Mouse (Mus musculus): ENCODE measurements around the gene Helz. TPM values are rescaled to one million over a fixed set of nuclear protein-coding genes. Genes with fewer than 3 reads are reported as not detected.

Helz gene
- total RNA-seq, 2 experiments from 2014 or later, result 26.7 to 31.8 TPM

DNA sequence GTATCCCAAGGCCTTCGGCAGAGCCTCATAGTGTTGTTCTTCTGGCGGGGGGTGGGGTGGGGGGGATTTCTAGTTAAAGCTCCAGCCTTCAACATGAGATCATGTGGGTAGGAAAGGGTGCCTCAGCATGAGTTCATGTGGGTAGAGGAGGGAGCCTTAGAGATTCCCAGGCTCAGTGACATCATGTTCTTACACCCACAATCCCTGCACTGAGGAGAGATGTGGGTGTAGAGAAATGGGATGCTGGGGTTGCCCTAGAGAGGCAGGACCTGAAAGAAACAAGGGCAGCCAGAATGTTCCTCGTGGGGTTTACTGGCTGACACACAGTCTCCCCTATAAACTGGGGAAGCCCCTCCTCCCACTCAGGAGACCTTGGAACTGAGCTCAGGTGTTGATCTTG is 162.6 kb downstream of the Helz start:
- DNase-seq, result no peak
- intact Hi-C loops (cut with DNase I), result no loop called here

DNA sequence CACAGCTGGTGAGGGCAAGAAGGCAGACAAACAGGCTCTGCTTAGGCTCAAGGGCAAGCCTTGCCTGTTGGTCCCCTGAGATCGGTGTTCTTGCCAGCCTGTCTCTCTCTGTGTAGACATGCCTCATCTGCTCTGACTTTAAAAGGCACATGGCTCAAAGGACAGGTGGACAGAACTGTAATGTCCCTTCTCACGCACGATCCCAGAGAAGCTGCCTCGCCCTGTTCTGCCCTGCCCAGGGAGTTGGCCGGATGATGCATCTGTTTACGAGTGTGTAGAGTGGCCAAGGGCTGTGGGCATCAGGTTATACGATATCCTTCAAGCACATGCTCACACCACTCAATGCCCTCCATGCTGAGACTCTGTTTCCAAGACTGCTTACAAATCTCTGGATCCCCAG is 166.6 kb downstream of the Helz start:
- no peak for DNase-seq
- intact Hi-C loops (cut with DNase I), result no loop called here

DNA sequence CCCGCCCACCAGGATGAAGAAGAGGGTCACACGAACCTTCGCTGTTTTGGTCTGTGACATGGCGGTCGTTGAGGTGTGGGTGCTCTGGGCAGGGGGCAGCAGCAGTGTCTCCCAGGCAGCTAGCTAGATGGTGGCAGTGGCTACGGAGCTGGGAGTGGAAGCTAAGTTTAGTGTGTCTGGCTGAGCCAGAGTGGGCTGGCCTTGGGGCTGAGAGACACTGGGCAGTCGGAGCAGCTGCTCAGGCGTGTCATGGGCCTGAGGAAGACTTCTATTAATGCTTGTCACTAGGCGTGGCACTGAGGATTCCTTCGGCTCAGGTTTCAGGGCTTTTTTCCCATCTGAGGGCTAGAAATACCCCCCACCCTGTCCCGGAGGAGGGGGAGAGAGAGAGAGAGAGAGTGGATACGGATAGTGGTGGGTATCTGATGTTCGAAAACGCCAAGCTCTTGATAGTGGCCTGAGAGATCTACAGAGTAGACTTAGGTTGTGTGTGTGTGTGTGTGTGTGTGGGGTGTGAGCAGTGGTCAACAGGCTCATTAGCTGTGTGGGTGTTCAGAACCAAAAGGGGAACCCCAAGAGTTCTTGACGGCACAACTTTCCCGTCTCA is 168.7 kb downstream of the Helz start, which contains the start of gene Cacng1:
TSS of gene Cacng1 (minus strand) at position 191 of the 607 bp plus-strand sequence.
- intact Hi-C loops (cut with DNase I), result no loop called here
- DNase-seq, result no peak

DNA sequence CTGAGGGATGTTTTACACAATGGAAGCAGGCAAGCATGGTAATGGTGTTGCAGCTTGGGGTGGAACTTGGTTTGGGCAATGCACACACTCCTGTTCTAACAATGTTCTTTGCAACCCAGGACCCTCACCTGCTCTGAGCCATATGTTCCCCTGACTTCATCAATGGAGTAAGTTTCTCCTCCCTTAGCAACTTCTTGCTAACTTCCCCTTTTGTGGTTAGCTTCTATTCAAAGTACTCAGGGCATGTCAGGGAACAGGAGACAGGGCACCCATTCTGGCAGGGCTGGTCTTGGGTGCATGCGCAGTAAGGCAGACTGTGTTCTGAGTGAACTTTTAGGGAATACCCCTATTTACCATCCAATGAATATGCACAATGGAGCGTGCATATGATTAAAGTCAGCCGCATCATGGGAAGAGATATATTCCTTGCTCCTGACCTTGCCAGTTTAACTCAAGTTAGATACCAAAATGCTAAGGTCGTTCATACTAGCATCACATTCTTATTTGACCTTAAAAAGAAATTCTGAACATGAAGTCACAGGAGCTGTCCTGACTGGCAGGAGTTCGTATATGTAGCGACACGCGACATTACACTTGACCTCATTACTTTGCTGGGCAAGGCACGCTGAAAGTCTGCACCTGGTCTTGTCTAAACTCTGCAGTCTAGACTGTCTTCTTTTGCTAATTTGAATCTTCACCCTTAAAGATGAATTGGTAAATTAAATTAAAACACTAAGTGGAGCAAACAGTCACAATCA is 172.7 kb downstream of the Helz start:
- intact Hi-C loops (cut with DNase I), result no loop called here
- DNase-seq, result no peak

DNA sequence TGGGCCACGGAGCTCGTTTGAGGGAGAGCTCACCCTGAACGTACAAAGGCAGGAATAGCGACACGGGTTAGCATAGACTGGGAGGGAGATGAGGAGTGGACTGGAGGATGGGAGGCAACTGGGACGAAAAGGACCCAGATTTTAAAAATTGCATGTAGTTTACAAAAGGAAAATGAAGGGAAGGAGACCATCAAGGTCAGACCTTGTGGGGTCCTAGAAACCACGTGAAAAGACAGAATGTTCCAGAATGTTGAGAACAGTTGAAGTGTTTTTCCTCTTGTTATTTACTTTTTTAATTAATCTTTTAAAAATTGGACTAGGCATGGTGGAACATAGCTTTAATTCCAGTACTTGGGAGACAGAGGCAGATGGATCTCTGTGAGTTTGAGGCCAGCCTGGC is 173.3 kb downstream of the Helz start:
- intact Hi-C loops (cut with DNase I), result no loop called here
- no peak for DNase-seq

DNA sequence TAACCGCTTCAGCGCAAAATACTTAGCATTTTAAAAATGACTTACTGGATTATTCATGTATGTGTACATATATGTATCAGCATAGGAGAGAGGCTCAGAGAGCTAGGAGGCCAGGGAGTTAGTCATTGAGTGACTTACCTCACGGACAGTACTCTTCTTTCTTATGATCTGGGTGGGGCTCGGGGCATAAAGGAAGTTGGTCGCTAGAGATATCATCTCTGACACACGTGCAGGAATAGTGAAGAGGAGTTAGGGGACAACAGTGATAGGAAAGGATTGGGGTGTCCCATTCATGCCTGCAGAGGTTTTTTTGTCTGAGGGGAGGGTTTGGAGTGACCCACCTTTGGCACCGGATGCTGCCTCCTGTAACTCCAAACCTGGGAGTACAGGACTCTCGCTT is 176.9 kb downstream of the Helz start:
- intact Hi-C loops (cut with DNase I), result no loop called here
- DNase-seq, result no peak

DNA sequence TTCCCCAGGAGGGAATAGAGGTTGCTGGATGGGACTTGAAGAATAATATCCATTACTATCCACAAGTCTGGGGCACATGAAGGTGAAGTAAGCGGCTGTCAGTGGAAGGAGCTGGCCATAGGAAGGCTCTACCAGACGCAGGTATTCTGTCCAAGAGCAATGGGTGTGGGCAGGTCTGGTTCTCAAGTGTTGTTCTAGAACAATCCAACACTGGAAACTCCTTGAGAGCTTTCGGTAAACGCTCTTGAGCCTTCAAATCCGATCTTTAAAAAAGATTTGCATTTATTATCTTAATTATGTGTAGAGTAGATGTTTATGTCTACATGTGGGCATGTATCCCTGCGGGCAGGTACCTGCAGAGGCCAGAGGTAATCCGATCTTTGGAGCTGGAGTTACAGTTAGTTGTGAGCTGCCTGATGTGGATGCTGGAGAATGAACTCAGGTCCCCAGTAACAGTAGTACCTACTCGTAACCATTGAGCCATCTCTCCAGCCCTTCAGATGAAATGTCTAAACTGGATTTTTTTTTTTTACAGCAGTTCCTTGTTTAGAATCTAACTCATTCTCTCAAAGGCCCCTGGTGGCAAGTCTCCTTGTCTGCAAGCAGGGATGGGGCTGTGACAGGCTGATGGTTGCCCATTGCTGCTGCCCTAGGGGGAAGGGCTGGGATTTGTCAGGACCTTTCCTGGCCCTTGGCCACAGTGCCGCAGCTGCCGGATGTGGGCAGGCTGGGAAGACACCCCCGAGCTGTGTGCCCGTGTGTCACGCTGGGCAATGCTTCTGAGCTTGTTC is 180.5 kb downstream of the Helz start:
- no peak for DNase-seq
- intact Hi-C loops (cut with DNase I), result no loop called here

DNA sequence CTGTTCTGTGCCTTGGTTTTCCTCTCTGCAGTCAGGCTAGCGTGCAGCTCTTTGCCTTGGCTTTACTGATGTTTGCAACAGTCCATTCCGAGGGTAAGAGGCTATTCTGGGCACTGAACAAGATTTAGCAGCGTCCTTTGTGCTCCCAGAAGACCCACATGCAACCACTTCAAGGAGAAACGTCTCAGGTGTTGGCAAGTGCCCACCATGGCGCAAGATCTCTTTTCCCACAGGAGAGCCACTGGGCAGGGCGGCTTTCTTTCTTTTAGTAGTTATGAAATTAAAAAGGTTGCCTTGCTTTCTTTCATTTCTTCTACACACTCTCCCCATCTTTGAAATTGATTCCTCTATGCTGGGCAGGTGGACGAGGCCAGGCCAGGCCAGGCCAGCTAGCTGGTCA is 181.4 kb downstream of the Helz start:
- no peak for DNase-seq
- intact Hi-C loops (cut with DNase I), result no loop called here

DNA sequence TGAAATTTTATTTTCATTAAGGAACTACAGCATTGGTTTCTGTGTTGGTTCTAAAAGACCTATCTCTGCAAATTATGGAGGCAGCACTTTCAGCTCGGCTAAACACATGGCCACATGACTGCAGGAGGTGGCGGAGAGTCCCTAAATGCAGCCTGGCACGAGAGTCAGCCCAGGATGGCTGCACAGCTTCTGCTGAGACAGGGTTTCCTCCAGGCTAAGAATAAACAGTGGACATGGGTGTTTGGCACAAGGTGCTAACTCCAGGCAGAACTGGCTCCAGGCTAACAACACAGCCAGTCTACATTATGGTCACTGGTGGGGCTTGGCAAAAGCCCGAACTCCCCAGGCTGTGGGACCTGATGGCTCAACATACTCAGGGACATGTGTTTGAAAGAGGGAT is 183.2 kb downstream of the Helz start:
- DNase-seq, result peak; percentile 39 to 60
- intact Hi-C loops (cut with DNase I), result loop anchor here (5.0 kb wide), 1 partner anchor 121 kb away; no protein-coding TSS in a partner anchor

DNA sequence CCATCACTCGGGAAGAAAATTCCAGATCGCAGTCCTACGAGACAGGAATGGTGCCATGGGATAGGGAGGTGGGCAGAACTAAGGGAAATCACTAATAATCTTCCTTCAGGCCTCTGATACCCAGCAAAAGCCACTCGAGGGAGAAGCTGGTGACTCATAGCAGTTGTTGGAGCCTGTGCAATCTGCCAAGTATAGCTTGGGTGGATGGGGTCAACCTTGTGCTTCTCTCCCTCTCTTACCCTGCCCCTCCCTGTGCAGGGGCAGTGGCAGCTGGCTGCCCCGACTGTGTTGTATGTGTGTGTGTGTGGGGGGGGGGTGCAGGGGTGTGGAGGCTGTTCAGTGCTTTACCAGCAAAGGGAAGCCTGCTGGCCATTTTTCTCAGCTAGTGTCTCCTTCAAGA is 183.8 kb downstream of the Helz start:
- intact Hi-C loops (cut with DNase I), result loop anchor here (5.0 kb wide), 1 partner anchor 121 kb away; no protein-coding TSS in a partner anchor
- DNase-seq, result peak; percentile 15 to 22

DNA sequence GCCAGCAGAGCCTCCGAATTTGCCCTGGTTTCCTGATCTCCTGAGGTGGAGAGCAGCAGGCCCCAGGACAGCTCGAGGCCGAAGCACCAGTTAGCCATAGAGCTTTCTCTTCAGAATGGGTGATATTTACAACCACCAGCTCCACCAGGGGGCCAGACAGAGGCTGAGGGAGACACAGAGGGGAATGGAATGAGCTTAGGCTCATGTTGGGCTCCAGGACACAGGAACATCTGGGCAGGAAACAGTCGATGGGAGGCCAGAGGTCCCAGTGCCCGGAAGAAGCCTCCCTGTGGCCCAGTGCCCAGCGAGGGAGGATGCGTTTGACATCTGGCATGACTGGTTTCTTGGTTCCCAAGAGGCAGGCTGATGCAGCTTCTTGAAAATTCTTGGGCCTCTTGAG is 186.4 kb downstream of the Helz start:
- intact Hi-C loops (cut with DNase I), result loop anchor here (5.0 kb wide), 1 partner anchor 118 kb away; no protein-coding TSS in a partner anchor
- DNase-seq, result peak; percentile 11 to 31

DNA sequence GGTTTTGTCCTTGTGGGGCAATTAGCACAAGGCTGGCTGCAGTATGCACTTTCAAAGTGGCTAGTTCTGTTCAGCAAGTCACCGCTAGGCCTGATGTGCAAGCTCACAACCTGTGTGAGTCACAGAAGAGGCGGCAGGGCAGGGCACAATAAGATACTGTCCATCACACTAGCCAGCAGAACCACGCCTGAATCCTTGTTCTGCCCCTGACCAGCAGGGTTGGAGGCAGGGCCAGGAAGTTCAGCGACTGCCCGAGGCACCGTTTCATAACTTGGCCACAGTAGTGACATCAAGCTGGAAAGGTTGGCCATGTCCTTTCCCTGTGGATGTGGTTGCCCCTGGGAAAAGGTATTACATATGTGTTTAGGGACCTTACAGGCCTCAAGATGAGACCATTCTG is 190.2 kb downstream of the Helz start:
- DNase-seq, result no peak
- intact Hi-C loops (cut with DNase I), result no loop called here

DNA sequence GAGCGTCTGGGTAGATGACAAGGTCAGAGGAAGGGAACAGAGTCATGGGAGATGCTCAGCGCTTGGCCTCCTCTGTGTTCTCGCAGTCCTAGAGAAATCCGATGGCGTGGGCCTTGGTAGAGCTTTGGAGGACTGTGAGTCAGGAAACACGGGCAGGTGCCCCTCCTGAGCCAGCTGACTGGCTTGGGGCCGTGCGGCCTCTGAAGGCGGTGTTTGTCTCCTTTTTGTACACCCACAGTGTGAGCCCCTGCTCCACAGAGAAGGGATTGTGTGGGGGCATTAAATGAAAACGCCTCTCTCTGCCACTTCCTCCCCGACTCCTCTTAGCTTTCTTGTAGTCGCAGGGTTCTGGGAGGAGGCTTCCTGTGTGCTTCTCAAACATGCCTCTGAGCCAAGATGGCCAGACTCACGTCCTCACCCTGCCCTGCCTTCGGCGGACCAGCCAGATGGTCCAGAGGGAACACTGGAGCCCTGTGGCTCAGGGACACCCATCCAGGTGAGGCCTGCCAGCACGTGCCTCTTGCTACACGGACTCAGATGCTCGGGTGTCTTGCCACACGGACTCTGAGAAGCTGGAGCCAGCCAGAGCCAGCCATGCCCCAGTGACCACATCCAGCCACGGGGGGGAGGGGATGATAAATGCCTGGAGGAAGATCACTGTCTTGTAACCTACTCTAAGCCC is 190.8 kb downstream of the Helz start:
- intact Hi-C loops (cut with DNase I), result no loop called here
- DNase-seq, result no peak

DNA sequence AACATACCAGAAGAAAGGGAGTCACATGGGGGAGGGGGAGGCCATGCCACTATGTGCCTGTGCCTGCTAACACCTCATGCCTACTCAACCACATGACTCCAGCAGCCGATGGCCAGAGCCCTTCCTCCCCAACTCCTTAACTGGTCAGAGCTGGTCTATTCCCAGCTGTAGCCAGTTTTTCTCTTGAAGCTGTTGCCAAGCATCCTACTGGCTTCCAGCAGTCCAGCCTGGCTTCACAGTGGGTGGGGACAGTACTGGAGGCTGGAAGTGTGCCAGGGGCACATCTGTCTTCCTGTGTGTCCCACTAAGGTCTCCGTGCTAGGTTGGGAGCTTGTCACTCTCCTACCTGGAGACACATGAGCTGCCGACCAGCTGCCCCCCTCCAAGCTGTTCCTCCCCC is 195.4 kb downstream of the Helz start:
- intact Hi-C loops (cut with DNase I), result no loop called here
- no peak for DNase-seq

Small RNAs within 50 kb of the gene (microRNA-seq; reads per million reads assigned to microRNA genes)
- gene Mir6932, result 0 to 0.47 reads per million in 2 experiments

Other genes starting within 250 kb of the Helz start
- gene Pitpnc1, start 77.2 kb upstream of the Helz start, total RNA-seq (2021), result 10 to 100 TPM; 75.6 to 78.1 TPM
- 10 to 100 TPM; 91.0 to 91.5 TPM for gene Psmd12, start 68.4 kb upstream of the Helz start, total RNA-seq (2021)
- gene Cacng1, start 168.6 kb downstream of the Helz start, total RNA-seq (2021), result not detected
- gene Cacng4, start 246.6 kb downstream of the Helz start, total RNA-seq (2021), result under 1 TPM; 0.32 to 0.65 TPM

Measured in heart, postnatal 10 days (tissue).